Mouse (Mus musculus) cerebellum, adult 9-11 months (tissue): ENCODE data around the gene Sft2d1.

ENCODE experiments used
- DNase-seq: peaks from one replicate; pipeline ENCODE4 v3.0.0; 2022

The Sft2d1 gene

DNA sequence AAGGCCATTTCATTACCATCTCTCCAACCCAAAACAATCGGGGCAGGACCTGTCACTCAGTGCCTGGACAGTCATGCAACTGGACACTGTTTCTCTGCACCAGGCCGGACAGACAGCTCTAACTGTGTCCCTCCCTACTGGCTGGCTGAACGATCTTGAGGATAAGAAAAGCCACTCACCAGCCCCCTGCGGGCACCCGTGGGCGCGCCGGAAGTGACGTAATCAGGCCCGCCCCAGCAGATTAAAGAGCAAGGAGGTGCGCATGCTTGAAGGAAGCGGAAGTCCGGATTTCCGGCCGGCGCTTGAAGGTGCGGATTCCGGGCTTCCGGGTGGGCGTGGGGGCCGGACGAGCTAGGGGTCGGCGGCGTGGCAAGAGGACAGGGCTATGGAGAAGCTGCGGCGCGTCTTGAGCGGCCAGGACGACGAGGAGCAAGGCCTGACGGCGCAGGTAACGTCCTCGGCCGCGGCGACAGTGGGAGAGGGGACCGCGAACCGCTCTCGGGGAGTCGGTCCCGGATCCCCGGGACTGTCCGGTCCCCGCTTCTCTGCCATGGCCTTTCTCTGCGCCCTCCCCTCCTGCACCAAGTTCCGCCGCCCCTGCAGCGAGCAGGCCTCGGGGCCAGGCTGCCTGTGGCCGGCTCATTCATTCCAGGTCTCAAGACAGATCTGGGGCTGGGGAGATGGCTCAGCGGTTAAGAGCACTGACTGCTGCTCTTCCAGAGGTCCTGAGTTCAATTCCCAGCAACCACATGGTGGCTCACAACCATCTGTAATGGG lies at the start of gene Sft2d1:
Gene Sft2d1, plus strand, starts transcription at position 265 of the 777 bp plus-strand sequence.
- peak; percentile 97 for DNase-seq

DNA sequence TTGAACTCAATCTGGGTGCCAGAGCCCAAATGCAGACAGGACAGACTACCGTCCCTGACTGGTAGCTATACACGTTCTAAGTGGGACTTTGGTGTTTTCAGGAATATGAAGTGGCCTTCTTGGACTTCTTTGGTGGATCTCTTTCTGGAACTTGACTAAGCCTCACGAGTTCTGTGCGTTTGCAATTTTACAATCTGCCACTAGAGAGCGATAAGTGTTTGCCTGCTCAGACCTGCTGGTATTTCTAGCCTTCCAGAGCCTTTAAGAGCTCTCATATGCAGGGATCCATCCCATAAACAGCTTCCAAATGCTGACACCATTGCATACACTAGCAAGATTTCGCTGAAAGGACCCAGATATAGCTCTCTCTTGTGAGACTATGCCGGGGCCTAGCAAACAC lies 46.3 kb upstream of the Sft2d1 start:
- peak; percentile 60 for DNase-seq

DNA sequence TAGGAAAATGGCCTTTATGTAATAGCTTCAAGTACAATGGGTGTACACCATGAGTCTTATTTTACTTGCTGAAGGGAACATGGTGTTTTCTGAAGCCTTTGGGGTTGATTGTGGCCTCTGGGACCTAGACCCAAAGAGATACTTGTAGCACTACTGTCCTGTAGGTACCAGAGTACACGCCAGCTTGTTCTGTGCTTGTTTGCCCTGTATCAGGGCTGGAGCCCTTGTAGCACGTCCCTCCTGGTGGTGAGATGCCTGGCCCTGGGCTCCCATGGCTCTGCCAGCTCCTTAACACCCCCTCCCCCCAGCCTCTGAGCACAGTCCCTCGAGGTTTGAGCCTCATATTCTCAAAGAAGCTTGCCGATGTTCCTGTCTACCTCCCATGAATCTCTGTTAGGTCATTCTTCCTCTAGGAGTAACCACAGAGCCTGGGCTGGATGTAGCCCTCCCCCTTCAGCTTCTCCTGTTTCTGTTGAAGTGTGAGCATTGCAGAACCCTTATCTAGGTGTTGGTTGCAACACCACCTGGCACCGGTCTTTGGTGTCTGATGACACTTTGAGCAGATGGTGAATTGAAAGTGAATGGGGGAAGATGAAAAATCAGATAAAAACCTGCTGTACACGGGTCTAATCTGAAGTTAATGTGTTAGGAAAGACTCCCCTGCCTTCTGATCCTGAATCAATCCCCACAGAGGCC lies 38.7 kb upstream of the Sft2d1 start:
- DNase-seq, result no peak

DNA sequence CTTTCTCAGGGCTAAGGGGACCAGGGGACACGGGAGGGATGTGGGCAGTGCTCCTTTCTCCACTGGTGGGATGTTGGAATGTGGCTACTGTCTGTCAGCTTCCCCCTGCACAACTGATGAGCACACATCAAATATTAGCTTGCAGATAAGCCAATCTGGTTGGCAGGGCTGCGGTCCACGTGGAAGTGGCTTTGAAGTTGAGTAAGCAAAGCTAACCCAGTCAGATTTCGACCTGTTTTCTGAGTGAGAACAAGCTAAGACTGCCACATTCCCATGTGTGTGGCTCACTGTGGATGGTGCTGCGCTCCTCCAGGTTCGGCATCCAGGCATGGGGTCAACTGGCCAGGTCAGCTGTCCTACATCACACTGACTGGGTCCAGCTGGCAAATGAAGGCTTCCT lies 38.0 kb upstream of the Sft2d1 start:
- DNase-seq, result no peak

DNA sequence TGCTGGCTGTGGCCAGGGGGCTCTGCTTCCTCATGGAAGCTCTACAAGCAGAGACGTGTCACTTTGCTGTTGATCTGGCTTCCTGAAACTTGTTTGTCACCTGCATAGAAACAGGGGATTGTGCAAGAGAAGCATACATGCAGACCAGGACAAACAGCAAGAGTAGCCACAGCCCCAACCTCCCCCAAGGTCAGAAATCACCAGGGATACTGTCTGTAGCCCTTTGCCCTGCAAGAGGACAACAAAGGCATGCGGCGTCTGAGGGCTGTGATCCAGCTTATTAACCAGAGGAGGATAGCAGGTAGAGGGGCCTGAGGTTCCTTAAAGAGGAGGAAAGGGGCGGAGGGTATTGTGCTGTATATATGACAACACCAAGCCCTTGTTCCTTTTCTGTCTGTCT lies 34.8 kb upstream of the Sft2d1 start:
- no peak for DNase-seq

DNA sequence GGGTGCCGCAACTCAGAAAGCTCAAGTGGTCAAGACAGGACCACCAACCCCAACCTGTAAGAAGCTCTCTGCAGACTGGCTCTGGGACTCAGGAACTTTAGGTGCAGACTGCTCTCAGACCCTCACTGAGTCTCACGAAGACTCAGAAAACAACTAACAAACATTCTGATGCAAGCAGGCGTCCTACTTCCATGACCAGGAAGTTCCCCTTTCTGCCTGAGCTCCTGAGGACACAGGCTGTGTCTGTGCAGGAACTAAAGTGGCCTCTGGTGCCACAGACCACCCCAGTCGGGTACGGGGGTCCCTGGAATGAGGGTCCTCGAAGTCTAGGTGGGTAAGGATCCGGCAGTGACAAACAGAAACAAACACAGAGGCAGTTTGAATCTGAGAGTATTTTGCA lies 34.2 kb upstream of the Sft2d1 start:
- DNase-seq, result no peak

DNA sequence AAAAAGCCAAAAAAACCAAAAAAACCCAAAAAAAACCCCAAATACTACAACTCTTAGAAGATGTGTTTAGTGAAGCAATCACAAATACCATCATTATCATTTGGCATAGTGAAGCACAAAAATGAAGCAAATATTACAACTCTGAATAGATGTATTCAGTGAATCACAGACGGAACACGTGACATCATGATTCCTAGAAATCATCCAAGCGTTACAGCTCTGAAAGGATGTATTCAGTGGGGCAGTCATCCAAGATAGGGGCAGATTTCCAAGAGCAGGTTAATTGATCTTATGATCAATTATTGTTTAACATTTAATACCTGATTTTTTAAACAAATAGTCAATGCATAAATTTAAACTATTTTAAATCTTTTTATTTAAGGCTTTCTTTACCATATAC lies 33.6 kb upstream of the Sft2d1 start:
- DNase-seq, result no peak

DNA sequence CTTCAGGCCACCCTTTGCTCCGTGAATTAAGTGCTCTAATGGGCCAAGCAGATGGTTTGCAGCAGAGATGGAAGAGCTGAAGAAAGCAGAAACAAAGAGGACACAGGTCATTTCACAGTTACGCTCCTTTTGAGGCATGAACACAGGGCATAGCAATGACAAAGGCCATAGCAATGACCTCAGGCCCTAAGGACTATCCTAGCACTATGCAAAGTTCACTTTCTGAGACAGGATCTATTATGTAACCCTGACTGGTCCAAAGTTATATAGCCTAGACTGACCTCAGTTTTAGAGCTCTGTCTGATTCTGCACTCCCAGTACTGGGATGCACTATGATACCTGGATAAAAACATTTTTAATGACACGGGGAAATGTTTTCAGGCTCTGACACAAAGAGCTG lies 32.5 kb upstream of the Sft2d1 start:
- DNase-seq, result no peak

DNA sequence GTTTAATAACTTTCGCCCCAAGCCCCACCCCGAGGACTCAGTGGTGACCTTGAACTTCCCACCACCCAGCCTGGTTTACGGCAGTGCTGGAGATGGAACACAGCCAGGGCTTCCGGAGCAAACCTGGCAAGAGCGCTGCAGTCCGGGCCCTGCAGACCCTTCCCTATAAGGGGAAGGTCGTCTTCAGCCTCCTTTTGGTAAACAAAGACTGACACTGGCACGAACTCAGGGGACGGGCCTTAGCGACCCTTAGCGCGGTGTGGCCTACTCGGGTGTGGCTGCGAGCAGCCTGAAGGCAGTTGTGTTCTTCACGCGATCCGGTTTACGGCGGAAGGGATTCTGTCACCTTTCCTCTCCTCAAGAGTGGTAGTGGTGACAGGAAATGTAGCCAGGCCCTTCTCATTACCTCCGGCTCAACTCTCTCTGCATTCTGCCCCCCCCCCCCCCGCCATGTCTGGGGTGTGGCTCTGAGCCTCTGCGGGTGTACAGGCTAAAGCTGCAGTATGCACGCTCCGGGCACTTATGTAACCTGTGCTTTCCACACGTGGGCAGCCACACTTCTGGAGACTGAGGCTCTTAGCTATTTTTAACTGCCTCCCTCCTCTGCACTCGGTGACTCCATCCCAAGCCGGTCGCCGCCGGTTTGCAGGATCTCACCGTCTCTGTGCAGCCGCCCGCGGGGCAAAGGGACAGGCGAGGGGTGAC lies 27.9 kb upstream of the Sft2d1 start, which contains the start of gene Mpc1:
Gene Mpc1, plus strand, starts transcription at position 84 of the 705 bp plus-strand sequence.
- peak; percentile 98 for DNase-seq

DNA sequence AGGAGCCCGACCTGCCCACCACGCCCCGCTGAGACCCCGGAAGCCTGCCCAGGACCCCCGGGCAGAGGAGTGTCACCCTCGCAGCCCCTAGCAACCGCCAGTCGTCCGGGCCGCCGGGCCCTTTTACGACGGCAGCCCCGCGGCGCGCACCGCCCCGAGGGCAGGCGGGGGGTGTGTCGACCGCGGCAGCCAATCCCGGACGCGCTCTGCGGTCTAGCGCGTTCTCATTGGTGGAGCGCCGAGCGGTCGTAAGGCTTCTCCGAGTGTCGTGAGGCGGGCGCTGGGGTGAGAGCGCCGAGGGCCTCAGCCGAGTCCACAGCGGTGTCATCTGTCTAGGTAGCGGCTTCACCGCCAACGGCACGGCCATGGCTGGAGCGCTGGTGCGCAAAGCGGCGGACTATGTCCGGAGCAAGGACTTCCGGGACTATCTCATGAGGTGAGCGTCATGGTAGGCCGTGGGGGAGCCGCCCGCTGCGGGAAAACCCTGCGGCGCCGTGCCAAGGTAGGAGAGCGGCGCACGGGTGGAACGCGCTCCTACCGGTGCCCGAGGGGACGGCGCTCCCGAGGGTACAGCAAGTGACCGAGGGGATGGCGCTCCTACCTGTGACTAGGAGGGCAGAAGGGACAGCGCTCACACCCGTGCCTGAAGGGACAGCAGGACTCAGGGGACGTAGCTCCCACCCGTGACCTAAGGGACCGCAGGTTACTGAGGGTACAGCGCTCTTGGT lies 27.2 kb upstream of the Sft2d1 start:
- DNase-seq, result peak; percentile 98

DNA sequence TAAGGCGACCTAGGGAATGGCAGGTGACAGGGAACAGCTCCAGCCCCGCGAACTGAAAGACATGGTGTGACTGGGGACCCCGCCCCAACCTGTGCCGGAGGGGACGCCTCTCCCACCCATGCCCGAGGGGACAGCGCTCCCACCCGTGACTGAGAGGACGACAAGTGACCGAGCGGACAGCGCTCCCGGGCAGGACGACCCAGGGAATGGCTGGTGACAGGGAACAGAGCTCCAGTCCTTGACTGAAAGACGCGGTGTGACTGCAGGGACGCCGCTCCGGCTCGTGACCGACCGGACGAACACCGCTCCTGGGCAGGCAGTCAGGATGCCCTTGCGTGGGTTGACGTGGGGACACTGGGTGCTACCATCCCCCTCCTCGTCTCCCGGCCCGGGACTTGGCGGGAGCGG lies 26.6 kb upstream of the Sft2d1 start:
- no peak for DNase-seq

DNA sequence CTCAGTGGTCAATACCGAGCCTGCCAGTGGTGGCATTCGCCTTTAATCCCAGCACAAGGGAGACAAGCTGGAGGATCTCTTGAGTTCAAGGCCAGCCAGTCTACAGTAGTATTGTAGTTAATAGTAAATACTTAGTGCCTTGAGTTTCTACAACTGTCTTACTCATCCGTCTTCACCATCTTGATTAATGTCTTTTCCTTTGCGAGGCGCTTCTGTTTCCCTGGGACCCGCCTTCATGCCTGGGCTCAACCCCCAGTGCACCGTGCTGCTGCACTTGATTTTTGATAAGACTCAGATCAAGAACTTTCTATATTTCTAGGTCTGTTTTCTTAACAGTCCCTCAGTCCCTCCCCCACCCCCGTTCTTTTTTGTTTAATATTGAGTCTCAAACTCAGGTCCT lies 25.8 kb upstream of the Sft2d1 start:
- DNase-seq, result no peak

DNA sequence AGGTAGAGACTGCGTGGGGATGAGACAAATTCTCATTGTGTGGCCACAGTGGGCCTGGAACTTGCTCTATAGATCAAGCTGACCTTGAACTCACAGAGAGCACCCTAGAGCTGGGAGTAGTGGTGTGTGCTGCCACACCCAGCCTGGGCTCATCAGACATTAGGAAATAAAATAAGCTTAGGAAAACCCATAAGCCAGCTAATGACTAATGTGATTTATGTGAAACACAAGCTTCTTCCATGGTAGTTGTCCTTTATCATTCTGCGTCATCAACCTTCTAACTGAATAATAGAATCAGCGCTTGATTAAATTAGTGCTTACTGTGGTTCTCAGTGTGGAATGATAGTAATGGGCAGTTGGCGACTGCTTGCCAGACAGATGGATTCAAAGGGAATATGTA lies 23.9 kb upstream of the Sft2d1 start:
- no peak for DNase-seq

DNA sequence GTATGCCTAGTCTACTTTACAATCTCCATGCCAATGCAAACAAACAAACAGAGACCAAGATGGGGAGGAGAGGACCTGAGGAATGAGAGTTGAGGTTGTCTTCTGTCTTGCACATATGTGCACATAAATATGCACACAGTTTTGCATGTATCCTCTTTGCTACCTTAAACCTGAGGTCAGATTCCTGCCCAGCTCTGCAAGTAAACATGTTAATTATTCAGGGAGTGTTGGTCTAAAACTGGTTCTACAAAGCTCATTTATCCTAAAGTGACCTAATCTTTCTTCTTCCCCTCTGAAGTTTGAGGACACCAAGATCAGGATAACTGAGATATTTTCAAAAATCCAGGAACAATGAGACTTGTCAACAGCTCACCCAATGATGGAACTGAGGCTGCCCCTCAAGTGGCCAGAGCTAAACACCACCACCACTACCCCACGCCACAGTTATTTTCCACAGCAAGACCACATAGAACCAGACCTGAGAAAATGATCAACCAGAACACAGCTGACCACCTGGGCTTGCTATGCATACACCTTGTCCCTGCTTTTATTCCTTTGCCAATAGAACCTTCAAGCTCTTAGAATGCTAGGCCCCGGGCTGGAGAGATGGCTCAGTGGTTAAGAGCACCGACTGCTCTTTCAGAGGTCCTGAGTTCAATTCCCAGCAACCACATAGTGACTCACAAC lies 20.8 kb upstream of the Sft2d1 start:
- no peak for DNase-seq

DNA sequence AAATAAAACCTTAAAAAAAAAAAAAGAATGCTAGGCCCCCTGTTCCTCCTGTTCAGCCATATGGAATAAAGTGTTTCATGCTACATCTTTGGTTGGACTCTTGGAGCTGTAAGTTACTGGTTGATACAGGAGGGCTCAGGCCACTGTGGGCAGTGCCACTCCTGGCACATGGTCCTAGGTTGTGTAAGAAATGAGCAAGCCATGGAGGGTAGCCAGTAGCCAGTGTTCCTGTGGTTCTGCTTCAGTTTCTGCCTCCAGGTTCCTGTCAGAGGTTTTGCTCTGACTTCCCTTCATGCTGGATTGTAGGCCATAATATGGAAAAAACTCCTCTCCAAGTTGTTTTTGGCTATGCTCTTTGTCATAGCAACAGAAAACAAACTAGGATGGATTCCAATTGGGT lies 20.2 kb upstream of the Sft2d1 start:
- no peak for DNase-seq

DNA sequence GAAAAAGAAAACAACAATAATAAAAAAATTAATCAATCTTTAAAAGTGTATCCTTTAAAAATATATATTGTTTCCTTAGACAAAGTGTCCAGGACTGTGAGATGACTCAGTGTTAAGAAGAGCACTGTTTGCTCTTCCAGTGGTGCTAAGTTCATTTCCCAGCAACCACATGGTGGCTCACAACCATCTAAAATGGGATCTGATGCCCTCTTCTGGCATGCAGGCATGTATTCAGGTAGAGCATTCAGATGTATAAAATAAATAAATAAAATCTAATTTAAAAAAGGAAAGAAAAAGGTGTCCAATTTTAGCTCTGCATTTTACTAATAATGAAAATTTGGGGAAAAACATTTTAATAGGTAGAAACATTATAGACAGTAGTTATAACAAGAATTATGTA lies 15.1 kb upstream of the Sft2d1 start:
- no peak for DNase-seq

DNA sequence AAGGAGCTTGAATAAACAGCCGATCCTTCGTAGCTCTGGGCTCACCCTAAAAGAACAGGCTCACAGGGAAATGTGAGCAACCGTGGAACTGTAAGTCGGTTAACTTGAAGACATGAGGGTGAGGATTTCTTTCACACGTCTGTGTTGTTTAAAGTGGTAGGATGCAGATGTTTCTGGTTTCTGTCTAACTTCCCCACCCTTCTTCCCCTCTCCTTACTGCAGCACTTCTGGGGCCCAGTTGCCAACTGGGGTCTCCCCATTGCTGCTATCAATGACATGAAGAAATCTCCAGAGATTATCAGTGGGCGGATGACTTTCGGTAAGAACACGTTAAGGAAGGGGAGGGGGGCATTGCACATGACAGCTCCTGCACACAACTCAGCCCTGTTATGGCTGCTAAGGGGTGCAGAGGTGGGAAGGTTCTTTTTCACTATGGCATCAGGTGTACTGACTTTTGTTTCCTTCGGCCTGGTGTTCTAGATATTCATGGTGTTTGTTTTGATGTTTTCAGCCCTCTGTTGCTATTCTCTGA lies 14.5 kb upstream of the Sft2d1 start:
- no peak for DNase-seq

DNA sequence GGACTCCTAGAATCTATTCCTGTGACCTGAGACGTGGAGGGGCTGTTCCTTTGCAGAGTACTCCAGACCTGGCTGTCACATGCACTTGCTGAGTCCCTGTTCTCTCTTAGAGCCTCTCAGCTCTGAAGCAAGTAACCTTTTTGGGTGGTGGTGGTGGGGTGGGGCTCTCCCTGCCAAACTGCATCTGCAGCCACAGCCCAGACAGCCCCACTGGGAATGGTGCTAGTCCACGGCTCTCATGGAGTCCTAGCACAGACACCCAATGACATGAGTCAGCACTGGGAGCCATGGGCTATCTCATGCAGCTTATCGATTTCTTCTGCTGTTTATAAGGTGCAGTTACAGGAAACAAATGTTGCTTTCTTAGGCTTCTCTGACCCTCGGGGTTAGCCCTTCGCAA lies 13.2 kb upstream of the Sft2d1 start:
- DNase-seq, result no peak

DNA sequence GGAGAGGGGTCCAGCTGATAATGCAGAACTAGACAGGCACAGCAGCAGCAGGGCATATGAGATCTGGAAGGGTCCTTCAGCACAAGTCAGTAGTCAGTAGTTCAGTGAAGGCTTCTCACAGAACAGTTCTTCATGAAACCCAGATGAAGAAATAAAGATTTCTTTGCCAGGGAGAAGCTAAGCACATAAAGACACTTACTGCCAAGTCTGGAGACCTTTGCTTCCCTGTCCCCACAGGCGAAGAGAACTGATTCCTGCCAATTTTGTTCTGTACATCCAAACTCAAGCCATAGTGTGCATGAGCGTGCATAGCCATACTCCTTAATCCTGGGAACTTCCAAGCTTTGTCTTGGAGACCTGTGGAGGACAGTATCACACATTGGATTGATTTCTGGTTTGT lies 12.6 kb upstream of the Sft2d1 start:
- DNase-seq, result no peak

DNA sequence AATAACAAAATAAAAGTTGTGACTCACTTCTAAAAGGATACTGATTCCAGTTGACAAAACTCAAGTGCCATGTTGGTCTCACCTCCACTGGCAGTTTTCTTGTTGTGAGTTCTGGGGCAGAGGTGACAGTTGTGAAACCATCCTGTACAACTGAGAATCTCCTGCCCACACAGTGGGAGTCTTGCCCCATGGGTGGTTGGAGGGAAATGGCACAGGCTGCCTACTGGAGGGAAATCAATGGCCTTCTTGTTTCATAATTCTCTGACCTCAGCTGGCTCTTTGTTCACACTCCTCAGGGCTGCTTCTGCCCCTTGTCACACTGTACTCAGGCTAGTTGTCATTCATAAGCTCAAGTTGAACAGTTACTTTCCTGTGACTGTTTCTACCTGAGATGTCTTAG lies 11.4 kb upstream of the Sft2d1 start:
- no peak for DNase-seq

DNA sequence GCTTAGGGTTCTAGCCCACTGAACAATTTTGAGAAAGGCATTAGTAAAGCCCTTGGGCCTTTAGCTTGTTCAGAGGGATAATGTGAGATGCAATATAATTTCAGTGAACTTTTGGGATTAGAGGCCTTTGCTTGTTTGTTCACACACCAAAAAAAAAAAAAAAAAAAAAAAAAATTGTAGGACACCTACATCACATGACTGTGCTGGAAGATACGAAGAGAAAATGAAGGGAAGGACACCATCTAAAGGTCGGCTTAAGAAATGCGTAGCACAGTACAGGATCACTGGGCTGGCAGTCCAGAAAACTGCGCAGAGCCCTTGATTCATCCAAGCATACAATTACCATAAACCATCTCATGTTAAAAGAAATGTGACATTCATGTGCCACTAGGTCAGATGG lies 9.4 kb upstream of the Sft2d1 start:
- DNase-seq, result no peak

DNA sequence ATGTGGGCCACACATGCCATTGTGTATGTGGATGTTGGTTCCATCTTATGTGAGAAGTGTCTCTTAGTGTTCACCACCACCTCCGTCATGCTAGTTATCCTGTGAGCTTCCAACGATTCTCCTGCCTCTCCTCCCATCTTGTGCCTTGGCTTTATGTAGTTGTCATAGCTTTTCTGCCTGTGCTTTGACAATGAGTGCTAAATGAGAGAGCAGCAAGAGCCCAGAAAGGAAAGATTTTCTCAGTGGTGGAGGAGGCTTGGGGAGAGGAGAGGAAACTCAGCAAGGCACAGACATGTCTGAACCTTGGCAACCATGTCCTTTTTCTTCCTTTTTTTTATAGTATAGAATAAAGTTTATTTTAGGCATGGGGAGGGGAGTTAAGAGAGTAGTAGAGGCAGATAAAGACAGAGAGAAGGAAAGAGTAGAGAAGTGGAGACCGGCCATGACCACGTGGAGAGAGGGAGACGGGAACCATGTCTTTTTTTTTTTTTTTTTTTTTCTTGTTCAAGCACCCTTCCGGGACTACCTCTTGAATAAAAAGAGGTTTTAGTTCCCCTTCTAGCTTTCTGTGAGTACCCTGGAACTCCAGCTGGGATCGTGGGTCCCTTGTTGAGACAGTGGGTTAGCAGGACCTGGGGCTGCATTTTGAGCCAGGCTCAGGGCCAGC lies 8.0 kb upstream of the Sft2d1 start:
- DNase-seq, result no peak
